Mouse (Mus musculus) lung, postnatal 0 days (tissue): Measurements from ENCODE around the gene Specc1.

Source experiments
- CTCF ChIP-seq: IDR thresholded peaks from 2 replicates; pipeline ENCODE4 v1.5.1; 2016; ENCODE audit warnings: antibody characterized with exemption, mild to moderate bottlenecking
- EP300 ChIP-seq: IDR thresholded peaks from 2 replicates; pipeline ENCODE4 v1.6.1; 2016; ENCODE audit warnings: antibody characterized with exemption, mild to moderate bottlenecking, control low read depth

- no peak for TF ChIP-seq EP300
- no peak for TF ChIP-seq CTCF
These were observed 146.9 kb downstream of the Specc1 start for GRCm38 (mm10) chr11:62103380-62103911.
